Mouse (Mus musculus) megakaryocyte progenitor cell, adult 5-6 weeks (primary cell): ENCODE data around the gene Eif2s3x. TPM values are rescaled to one million over a fixed set of nuclear protein-coding genes. Genes with fewer than 3 reads are reported as not detected.

Experiments used
- total RNA-seq, 2 experiments: library from RNA; stranded (forward) in 1 of 2; stranded (reverse) in 1 of 2; fragments of 157-497, 149-512 nt in 1 of 2; fragments of 200-1000 nt in 1 of 2; gene quantifications; 2 replicates each; pipeline versions ENCODE4 v1.2.3 to v1.2.4; 2015 to 2017

Eif2s3x gene
- total RNA-seq, 2 experiments from 2014 or later, result 183 to 204 TPM

Other genes with a start within 250 kb of the Eif2s3x start
- gene AU015836, start 244.2 kb downstream of the Eif2s3x start, total RNA-seq (2015), result not detected in 2 replicates
- not detected in 2 replicates for gene AU015836, start 244.2 kb downstream of the Eif2s3x start, total RNA-seq (2017)
- gene Zfx, start 89.2 kb downstream of the Eif2s3x start, total RNA-seq (2015), result 47.2 and 47.8 TPM in 2 replicates
- 27.3 and 35.0 TPM in 2 replicates for gene Zfx, start 89.2 kb downstream of the Eif2s3x start, total RNA-seq (2017)
- 13.4 and 15.6 TPM in 2 replicates for gene Klhl15, start 21.7 kb upstream of the Eif2s3x start, total RNA-seq (2015)
- 7.2 and 8.4 TPM in 2 replicates for gene Klhl15, start 21.7 kb upstream of the Eif2s3x start, total RNA-seq (2017)
- not detected in 2 replicates for gene Fam90a1b, start 153.9 kb upstream of the Eif2s3x start, total RNA-seq (2015)
- gene Fam90a1b, start 153.9 kb upstream of the Eif2s3x start, total RNA-seq (2017), result not detected in 2 replicates
- 41.3 and 41.5 TPM in 2 replicates for gene Apoo, start 154.3 kb upstream of the Eif2s3x start, total RNA-seq (2015)
- gene Apoo, start 154.3 kb upstream of the Eif2s3x start, total RNA-seq (2017), result 20.8 and 21.5 TPM in 2 replicates